Mouse (Mus musculus) stomach, postnatal 0 days (tissue): ENCODE data around the gene Card9.

Experiments
- CTCF ChIP-seq: IDR thresholded peaks from 2 replicates; pipeline ENCODE4 v1.5.1; 2016; ENCODE audit warnings: antibody characterized with exemption, low read depth, mild to moderate bottlenecking, moderate library complexity
- EP300 ChIP-seq: optimal IDR thresholded peaks from 2 replicates; pipeline ENCODE3; 2016; ENCODE audit warnings: antibody characterized with exemption

DNA sequence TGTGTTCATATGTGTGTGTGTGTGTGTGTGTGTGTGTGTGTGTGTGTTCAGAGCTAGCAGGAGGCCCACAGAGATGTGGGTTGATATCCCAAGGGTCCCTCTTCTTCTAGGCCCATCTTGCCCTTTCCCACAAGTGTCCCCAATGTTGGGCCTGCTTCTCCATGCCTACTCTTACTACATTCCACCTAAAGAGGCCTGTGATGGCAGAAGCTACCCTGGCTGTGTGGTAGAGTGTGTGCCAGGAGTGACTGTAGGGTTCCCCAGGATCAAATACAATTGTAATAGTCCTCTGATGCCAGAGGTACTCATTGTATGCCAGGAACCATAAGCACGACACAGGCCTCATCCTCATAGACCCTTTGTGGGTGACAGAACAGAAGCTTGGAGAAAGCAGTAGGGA lies 47.3 kb downstream of the Card9 start:
- TF ChIP-seq CTCF: no peak
- TF ChIP-seq EP300: no peak
